Mouse (Mus musculus) heart, adult 18-20 months (tissue): Measurements from ENCODE around the gene Isg15. TPM values are rescaled to one million over a fixed set of nuclear protein-coding genes. Genes with fewer than 3 reads are reported as not detected.

Source experiments
- DNase-seq, 2 experiments: peaks; one replicate each; pipeline ENCODE4 v3.0.0; 2021 to 2022; ENCODE audit warnings: mixed read lengths in 1 of 2
- total RNA-seq, 2 experiments: library from RNA; stranded (reverse); gene quantifications; 2 replicates each; pipeline ENCODE4 v1.2.3; 2021

Isg15 gene
- total RNA-seq, 2 experiments from 2014 or later, result 2.3 to 3.1 TPM

- peak; percentile 36 to 42 for DNase-seq
Observed at GRCm38 (mm10) chr4:156203413-156204131, 3.0 kb upstream of the Isg15 start.

DNA sequence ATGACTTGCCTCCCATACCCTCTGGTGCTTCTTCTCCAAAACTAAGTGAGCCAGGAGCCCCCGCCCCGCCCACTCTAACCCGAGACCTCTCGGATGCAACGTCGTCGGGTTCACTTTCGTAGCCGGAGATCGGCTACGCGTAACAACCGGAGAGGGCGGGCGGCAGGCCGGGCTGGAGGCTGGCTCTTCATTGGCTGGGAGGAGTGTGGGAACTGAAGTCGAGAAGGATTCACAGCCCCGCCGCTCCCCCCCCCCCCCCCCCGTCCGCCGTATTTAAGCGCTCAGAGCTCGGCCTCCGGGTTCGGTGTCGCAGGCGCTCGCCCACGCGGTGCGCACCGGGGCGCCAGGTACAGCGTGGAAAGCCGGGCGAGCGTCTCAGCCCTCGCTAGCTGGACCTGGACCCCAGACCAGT is 2.4 kb upstream of the Isg15 start, which contains the start of gene AW011738:
AW011738 (plus strand) TSS at position 304 of the 412 bp plus-strand sequence.
- DNase-seq, result peak; percentile 86 to 90

- peak in 1 of 2 experiments; percentile 39 for DNase-seq
Observed at GRCm38 (mm10) chr4:156202462-156202893, 1.9 kb upstream of the Isg15 start.

DNA sequence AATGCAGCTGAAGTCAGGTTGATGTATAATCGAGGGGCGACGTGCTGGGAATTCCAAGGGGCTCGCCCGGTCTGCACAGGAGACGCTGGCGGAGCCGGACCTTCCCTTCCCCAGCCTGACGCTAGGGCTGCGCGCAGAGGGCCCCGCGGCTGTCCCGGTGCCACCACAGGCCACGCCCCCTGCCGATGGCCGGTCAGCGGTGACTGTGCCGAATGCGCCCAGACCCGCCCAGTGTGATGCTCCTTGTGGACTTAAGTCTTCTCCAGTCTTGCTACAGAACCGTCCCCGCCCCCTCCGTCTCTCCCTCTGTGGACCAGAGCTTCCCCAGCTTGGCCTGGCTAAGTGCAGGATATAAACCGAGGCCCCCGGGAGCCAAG is 2.8 kb downstream of the Isg15 start:
- peak; percentile 88 to 94 for DNase-seq

DNA sequence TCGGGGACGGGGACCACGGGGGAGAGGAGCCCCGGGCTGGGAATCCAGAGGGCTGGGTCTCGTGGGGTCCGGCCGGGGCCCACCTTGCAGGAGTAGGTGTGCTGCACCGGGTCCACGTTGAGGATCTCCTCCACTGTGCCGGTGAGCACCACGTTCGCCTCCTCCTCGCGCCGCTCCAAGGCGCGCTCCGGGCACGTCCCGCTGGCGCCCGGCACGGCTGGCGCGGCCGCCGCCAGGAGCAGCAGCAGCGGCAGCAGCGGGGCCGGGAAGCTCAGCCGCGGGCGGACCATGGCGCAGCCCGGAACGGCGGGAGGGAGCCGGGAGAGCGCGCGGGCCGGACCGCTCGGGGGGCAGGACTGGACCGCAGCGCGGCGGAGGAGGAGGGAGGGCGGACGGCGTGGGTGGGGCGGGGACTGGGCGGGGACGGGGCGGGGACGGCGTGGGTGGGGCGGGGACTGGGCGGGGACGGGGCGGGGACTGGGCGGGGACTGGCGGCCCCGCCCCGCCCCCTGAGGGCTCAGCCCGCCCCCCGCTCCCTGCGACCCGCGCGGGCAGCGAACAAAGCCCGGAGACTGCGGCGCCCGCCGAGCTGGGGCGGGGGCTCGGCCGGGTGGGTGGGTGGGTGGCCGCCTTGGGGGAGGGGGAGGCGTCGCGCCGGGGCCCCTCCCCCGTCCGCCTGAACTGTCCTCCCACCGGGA is 3.3 kb downstream of the Isg15 start, which contains the start of gene Agrn:
Agrn (minus strand) TSS at position 358 of the 698 bp plus-strand sequence.
- DNase-seq, result peak; percentile 77 to 81

GRCm38 (mm10) chr4:156195927-156196870 is 4.4 kb downstream of the Isg15 start:
- peak; percentile 60 to 69 for DNase-seq

DNA sequence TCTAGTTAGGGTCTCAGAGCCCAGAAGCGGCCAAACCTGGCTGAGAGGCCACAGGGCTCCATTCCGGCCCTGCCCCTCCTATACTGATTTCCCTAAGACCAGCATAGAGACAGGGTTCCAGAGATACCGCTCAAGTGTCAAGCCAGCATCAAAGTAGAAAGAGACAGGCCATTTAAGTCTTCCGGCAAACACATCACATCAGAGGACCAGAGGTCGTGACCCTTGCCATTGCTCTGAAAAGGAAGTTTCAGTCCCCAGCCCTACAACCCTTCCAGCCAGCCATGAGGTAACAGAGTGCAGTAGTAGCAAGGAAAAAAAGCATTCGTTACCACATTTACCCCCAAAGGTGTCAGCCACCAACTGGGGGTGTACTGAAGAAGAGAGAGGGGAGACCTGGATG is 6.3 kb downstream of the Isg15 start:
- no peak for DNase-seq

DNA sequence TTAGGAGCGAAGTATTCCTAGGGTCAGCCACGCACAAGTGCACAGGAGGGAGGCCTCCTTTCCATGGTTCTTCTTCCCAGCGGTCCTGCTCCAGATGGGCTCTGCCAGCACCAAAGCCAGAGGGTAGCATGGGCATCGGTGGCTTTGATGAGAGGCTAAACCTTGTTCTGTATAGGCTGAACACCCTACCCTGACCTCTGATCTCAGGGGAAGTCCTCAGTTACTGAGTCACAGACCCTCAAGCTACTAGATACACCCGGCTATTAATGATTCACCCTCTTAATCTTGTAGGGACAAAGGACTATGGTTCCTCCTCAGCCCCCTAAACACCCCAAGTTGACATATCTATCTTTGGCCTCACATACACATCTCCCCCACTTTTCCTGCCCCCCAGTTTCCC is 6.7 kb downstream of the Isg15 start:
- no peak for DNase-seq

GRCm38 (mm10) chr4:156193200-156193590 is 7.4 kb downstream of the Isg15 start:
- DNase-seq, result no peak

GRCm38 (mm10) chr4:156192421-156193199 is 8.0 kb downstream of the Isg15 start:
- DNase-seq, result peak; percentile 42 to 49

DNA sequence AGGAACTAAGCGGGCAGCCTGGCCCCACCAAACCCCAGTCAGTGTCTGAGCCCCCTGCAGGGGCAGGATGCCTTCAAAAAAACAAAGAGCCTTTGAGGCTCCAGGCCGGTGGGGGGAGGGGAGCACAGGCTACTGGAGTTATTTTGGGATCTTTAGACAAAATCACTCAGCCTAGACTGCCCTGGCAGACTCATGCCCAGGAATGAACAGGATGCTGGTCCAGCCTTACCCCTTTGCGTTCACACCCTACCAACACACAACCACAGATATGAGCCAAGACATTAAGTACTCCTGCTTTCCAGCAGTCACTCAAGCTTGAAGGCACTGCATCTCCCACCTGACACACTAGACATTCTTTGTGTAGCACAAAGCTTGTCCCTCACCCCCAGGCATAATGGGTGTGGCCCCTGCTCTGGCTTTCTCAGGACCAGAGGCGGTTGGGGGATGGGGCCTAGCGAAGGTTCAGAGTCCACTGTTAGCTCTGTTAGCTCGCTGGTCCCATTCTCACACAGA is 11.8 kb downstream of the Isg15 start:
- no peak for DNase-seq

DNA sequence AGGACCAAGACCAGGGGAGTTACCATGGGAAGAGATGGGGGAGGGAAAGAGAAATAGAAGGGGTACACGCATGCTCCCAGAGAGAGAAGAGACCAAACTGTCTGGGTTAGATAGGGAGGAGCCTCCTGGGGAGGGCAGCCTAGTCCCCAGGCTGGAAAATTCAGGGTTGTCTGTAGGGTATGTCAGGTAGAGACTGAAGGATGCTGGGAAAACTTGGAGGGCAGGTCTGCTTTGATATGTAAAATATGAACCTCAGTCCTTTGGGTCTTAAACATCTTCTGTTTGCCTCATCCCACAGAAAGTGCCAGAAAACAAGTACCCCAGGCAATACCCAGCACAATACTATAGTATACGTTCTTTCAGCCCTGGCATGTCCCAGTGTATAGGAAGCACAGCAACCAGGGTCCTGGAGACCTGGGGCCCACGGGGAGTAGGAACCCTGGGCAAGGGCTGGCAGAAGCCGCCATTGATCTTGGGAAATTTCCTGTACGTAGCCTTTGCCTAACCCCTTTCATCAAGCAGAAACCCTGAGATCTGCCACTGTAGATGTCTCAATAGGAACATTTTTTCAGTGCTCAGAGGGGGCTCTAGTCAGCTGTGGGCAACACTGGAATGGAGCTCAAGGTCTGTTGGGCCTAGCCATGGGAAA is 12.3 kb downstream of the Isg15 start:
- DNase-seq, result no peak

- no peak for DNase-seq
Observed at GRCm38 (mm10) chr4:156185950-156186850, 14.4 kb downstream of the Isg15 start.

DNA sequence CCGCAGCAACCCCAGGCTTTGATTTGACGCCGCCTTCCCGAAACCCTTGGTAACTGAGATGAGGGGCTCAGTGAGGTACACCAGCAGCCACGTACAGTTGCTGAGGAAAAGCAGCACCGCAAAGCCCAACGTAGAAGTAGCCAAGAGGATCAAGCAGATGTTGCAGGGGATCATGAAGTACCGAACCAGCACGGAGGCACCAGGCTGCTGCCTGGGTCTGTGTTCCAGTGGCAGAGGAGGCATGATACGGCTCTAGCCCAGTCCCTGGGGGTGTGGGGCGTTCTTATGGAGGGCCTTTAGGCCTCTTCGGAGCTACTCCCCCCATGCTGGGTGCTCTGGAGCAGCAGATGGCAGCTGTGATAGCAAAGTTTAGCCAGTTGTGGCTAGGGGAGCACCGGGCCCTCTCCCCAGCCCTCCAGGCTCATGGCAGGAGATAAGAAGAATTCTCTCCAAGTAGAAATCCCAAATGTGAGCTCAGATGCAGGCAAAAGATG is 15.1 kb downstream of the Isg15 start:
- no peak for DNase-seq

DNA sequence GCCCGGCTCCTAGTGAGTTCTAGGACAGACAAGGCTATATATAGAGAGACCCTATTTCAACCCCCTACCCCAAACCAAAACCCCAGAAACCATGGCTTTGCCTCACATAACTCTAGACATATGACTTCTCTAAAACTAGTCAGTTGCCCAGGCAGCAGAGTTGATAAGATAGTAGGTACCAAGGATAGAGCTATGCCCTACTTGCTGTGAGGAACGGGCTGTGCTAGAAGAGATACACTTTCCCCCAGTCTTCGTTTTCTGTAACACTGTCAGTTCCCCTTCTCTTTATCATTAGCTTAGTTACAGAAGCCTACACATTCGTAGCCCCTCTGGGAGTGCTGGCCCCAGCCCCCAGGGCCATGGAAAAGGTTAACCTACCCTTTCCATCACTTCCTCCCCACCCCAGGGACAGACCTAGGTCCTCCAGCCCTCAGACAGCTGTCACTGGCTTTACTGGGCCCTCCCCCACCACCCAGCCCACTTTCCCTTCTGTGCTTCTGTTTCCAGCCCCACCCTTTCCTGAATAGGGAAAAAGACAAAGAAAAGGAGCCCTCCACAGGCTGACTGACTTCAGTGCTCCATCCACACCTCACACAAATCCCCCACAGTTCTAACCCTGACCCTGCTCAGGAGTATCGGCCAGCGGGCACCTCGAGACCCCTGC is 16.2 kb downstream of the Isg15 start:
- peak in 1 of 2 experiments; percentile 48 for DNase-seq

DNA sequence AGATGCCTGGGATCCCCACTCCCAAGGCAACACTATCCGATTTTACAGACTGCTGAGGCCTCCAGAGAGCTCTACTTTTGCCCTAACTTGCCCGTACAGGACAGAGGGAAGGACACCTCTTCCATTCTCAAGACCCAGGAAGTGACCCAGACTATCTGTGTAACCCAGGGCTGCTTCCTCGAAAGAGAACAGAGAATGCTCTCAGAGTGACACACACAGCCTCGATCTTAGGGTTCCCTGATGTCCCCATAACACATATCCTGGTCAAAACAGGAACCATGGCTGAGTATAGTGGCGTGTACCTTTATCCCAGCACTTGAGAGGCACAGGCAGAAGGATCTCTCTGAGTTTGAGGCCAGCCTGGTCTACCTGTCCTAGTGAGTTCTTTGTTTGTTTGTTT is 16.9 kb downstream of the Isg15 start:
- DNase-seq, result no peak

- no peak for DNase-seq
Observed at GRCm38 (mm10) chr4:156177630-156178029, 23.0 kb downstream of the Isg15 start.

DNA sequence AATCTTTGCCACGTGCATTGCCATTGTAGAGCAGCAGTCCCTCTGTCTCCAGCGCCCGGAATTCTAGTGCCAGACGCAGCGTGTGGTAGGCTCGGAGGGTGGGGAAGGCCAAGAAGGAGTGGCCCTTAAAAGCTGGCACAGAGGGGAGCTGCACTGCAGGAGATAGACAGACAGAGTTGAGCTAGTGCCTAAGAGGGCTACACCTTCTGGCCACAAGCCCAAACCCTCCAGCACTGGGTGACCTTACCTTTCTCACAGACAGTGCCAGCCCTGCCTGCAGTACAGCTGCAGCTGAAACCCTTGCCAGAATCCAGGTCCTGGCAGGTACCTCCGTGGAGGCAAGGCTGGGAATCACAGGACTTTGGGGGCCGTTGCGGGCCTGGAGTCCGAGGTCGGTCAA is 28.8 kb downstream of the Isg15 start:
- peak; percentile 73 to 85 for DNase-seq

- no peak for DNase-seq
Observed at GRCm38 (mm10) chr4:156169129-156169528, 31.5 kb downstream of the Isg15 start.
